Mouse (Mus musculus) fat pad, adult 2 months (tissue): ENCODE measurements at regions not wholly inside any gene's neighbourhood (a gene's known extent, or its start where the extent isn't known, plus 50 kb on each side); places are given as distances from the start of the nearest gene placed in this dataset.
"Not testable (repeated sequence)": the region's sequence is repeated elsewhere in the genome, so short reads cannot be mapped to it uniquely, and the experiment has no call there.

ENCODE experiments used
- DNase-seq: peaks from one replicate; pipeline ENCODE4 v3.0.0-alpha.2; 2011; ENCODE audit warnings: low read depth, low spot score; ENCODE audit errors: extremely low read depth

- no peak for DNase-seq
Observed at GRCm38 (mm10) chr17:69786985-69787384, 181.9 kb upstream of the Dlgap1 start.

DNA sequence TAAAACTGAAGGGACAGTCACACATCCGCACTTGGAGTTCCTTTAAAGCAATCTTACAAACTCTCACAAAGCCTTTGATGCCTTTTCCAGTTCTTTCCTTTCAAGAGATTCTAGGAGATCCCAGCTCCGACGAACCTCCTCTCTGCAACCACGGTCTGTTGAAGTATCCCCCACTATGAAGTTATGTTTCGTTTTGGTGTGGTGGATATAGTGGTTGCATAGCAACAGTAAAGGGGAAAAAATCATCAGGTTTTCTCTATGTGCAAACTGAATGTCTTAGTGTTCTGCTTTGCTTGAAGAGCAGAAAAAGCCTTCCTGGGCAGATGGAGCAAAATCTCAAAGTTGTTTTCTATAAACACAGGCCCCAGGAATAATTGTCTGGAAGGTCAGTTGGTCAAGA is 147.4 kb upstream of the Dlgap1 start:
- no peak for DNase-seq

DNA sequence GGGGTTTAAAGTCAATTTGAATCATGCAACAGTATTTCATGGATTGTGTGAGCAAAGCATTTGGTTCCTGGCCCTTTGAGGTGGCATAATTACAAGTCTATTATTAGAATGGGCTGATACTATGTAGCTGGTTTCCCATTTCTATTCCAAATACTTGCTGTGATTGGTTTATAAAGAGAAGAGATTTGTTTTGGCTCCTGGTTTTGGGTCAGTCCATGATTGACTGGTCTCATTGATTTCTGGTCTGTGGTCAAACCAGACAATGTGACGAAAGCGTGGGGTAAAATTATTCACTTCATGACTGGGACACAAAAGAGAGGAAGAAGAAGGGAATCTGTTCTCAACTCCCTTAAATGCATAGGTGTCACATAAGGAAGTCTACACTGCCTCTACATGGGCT is 147.0 kb upstream of the Dlgap1 start:
- DNase-seq: no peak

DNA sequence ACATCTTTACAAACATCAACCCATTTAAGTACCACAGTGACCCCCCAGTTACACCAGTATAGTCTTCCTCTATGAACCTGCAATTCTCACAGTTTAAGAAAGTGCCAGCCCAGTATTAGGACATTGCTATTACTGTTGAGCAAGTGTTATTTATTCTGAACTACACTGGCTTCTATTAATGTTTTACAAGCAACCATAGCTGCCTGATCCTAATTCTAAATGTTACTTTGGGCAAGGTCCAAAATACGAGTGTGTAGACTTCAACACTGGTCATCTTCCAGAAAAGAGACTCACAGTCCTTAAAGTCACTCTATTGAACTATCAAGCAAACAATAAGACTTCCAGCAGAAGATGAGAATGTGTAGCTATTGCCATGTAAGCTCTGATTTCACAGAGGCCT is 146.0 kb upstream of the Dlgap1 start:
- no peak for DNase-seq

DNA sequence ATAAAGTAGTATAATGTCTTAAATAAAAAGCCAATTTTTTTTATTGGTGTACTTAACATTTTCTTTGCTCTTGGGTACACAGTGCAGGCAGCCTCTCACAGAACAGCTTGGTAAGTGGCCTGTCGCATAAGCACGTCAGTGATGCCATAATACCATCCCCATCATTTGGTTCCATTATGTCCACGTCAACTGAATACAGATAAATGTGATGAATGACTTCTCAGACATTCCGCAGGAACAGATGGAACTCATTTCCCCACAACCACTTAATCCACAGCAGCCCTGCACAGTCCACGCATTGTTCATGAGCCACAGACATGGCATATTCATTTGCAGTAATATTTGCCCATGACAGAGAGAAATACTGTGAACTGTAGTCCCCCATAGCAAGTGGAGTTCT is 127.6 kb upstream of the Dlgap1 start:
- no peak for DNase-seq

GRCm38 (mm10) chr17:69848306-69848705 is 120.6 kb upstream of the Dlgap1 start:
- DNase-seq: no peak

- DNase-seq: no peak
Observed at GRCm38 (mm10) chr17:69850075-69850474, 118.8 kb upstream of the Dlgap1 start.

GRCm38 (mm10) chr17:69879958-69880357 is 88.9 kb upstream of the Dlgap1 start:
- DNase-seq: not testable (repeated sequence)

- peak; percentile 52 for DNase-seq
Observed at GRCm38 (mm10) chr17:69893980-69894379, 74.9 kb upstream of the Dlgap1 start.
